ENCODE assay signal across 9 mouse cellular contexts in genomic region chr4:55057666-55058455, GRCm38 (mm10).
DNase-seq lines count a peak whose midpoint lies in the region; ATAC-seq and TF ChIP-seq lines count a peak whose summit lies in the region.
"Had no signal": no experiment of that assay in that cellular context is flagged by ENCODE, and none has a peak within 500 bp of the region (broad histone marks: within the 10 kb centered on the region; RNA-seq: fewer than 3 reads in every experiment).

No protein-coding gene starts in this region.

- 51% methylated on average over 10 of the region's 10 CpGs for WGBS in kidney, embryonic 16.5 days

- H3K4me3 ChIP-seq in layer of hippocampus, adult 2 months, result no peak overlapping the region
- no peak overlapping the region for H3K4me3 ChIP-seq in kidney, embryonic 16.5 days (ENCODE audit: low read length)

- H3K27me3 ChIP-seq in kidney, embryonic 16.5 days (ENCODE audit: insufficient read depth, low read length), result no peaks in the 10 kb centered on the region

- no peaks in the 10 kb centered on the region for H3K4me1 ChIP-seq in kidney, embryonic 16.5 days (ENCODE audit: insufficient read depth, low read length)

- peaks cover 38% of the 10 kb centered on the region; the same call in 1 of the 2 replicates for H3K36me3 ChIP-seq in kidney, embryonic 16.5 days (ENCODE audit: insufficient read depth, low read length)

- H3K27ac ChIP-seq in layer of hippocampus, adult 2 months, result no peak overlapping the region
- H3K27ac ChIP-seq in kidney, embryonic 16.5 days (ENCODE audit: low read length), result no peak overlapping the region

- intact Hi-C loops in left cerebral cortex, postnatal 4 days (cut with DNase I), result no loop called here
- intact Hi-C loops in left cerebral cortex, postnatal 25 days (cut with DNase I), result no loop called here

- ATAC-seq in kidney, embryonic 16.5 days (ENCODE audit: low FRiP score, low TSS enrichment), result peak; percentile 82

- no peak overlapping the region for H3K4me2 ChIP-seq in kidney, embryonic 16.5 days (replicated peaks; ENCODE audit: low read depth, low read length)

- H3K9me3 ChIP-seq in kidney, embryonic 16.5 days (ENCODE audit: low read length), result no peaks in the 10 kb centered on the region

- no peak overlapping the region for H3K9ac ChIP-seq in kidney, embryonic 16.5 days (replicated peaks; ENCODE audit: low read length)

- peak; percentile 21; the same call in 1 of the 2 replicates for TF ChIP-seq CTCF in layer of hippocampus, adult 2 months (conservative IDR thresholded peaks at IDR 0.05)

- DNase-seq in layer of hippocampus, adult 2 months (ENCODE audit: low spot score in 2 of 2), result no peak
- no peak for DNase-seq in layer of hippocampus, postnatal 14 days (ENCODE audit: low spot score in 2 of 2)
- peak; percentile 56 to 69 for DNase-seq in adrenal gland, postnatal 36 days
- peak; percentile 86 for DNase-seq in retina, postnatal 1 day
- no peak for DNase-seq in left cerebral cortex, postnatal 4 days
- no peak for DNase-seq in left cerebral cortex, postnatal 25 days (ENCODE audit: low spot score in 2 of 2)
- no peak for DNase-seq in gastrocnemius, postnatal 25 days
- DNase-seq: gastrocnemius, postnatal 36 days had no signal

Comparison
In these comparisons a context has a peak if more than half of its experiments do, and no peak if none do; other contexts are left out.
1. DNase-seq: peak in adrenal gland, postnatal 36 days (2 of 2) and retina, postnatal 1 day (single experiment); none in layer of hippocampus, adult 2 months (0 of 2), layer of hippocampus, postnatal 14 days (0 of 2), left cerebral cortex, postnatal 4 days (single experiment), left cerebral cortex, postnatal 25 days (0 of 2) and gastrocnemius, postnatal 25 days (single experiment).